In the genomic region with DNA sequence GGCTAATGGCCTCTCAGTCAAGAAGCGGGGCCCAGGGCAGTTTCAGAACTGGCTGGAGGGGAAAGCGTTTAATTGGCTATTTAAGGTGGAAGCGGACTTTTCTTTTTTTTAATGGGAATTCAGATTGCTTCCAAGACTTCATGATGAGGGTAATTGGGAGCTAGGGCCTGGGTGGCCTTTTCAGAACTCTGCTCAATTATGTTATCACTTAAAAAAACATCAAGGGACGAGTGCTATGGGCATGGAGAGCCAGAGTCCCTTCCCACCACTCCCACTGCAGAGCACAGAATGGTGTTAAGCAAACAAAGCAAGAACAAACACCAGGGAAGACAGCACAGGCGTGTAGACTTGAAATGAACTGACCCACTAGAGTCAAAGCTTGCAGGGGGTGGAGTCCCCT, we compare ENCODE assay signal across 14 mouse cellular contexts.
DNase-seq lines count a peak whose midpoint lies in the region; ATAC-seq lines count a peak whose summit lies in the region.
"Had no signal": no experiment of that assay in that cellular context is flagged by ENCODE, and none has a peak within 500 bp of the region (broad histone marks: within the 10 kb centered on the region; RNA-seq: fewer than 3 reads in every experiment).

No protein-coding gene starts in this region.

- H3K4me3 ChIP-seq in hindbrain, embryonic 13.5 days: no peak overlapping the region
- H3K4me3 ChIP-seq in hindbrain, embryonic 16.5 days (ENCODE audit: low read length): no peak overlapping the region
- no peak overlapping the region for H3K4me3 ChIP-seq in embryonic facial prominence, embryonic 10.5 days
- H3K4me3 ChIP-seq in intestine, embryonic 16.5 days (ENCODE audit: low read length): no peak overlapping the region
- H3K4me3 ChIP-seq: erythroblast, embryonic 14.5 days had no signal

- H3K4me1 ChIP-seq in hindbrain, embryonic 13.5 days (replicated peaks): peaks cover 75% of the 10 kb centered on the region
- H3K4me1 ChIP-seq in hindbrain, embryonic 16.5 days (ENCODE audit: control insufficient read depth, insufficient read depth, low read depth, low read length): peaks cover 14% of the 10 kb centered on the region
- H3K4me1 ChIP-seq in embryonic facial prominence, embryonic 10.5 days: peaks cover 67% of the 10 kb centered on the region
- H3K4me1 ChIP-seq in intestine, embryonic 16.5 days (ENCODE audit: control insufficient read depth, insufficient read depth, low read length): peaks cover 21% of the 10 kb centered on the region

- H3K9ac ChIP-seq in hindbrain, embryonic 13.5 days: no peak overlapping the region
- no peak overlapping the region for H3K9ac ChIP-seq in hindbrain, embryonic 16.5 days (ENCODE audit: low read depth, low read length)
- H3K9ac ChIP-seq in intestine, embryonic 16.5 days (ENCODE audit: low read depth, low read length): no peak overlapping the region

- no peak for ATAC-seq in hindbrain, embryonic 13.5 days (ENCODE audit: low FRiP score)
- ATAC-seq in hindbrain, embryonic 16.5 days: no peak
- peak; percentile 52 for ATAC-seq in intestine, embryonic 16.5 days

- H3K36me3 ChIP-seq in hindbrain, embryonic 13.5 days: no peaks in the 10 kb centered on the region
- H3K36me3 ChIP-seq in hindbrain, embryonic 16.5 days (ENCODE audit: control insufficient read depth, insufficient read depth, low read length): no peaks in the 10 kb centered on the region
- H3K36me3 ChIP-seq in embryonic facial prominence, embryonic 10.5 days (replicated peaks): no peaks in the 10 kb centered on the region
- no peaks in the 10 kb centered on the region for H3K36me3 ChIP-seq in intestine, embryonic 16.5 days (ENCODE audit: control insufficient read depth, insufficient read depth, low read length)

- DNase-seq in embryonic facial prominence, embryonic 10.5 days (ENCODE audit: low spot score): no peak
- peak; percentile 7 for DNase-seq in lung, postnatal 10 days
- no peak for DNase-seq in spleen, postnatal 10 days (ENCODE audit: low spot score in 2 of 2)
- DNase-seq in gastrocnemius, adult 8-10 months (ENCODE audit: low spot score in 2 of 2): no peak
- no peak for DNase-seq in cerebellum, adult 18-20 months
- DNase-seq: adrenal gland, adult 2 months; B cell, adult 2 months; heart, postnatal 36 days; kidney, postnatal 14 days; thymus, postnatal 14 days had no signal

- H3K9me3 ChIP-seq in hindbrain, embryonic 13.5 days: no peaks in the 10 kb centered on the region
- no peaks in the 10 kb centered on the region for H3K9me3 ChIP-seq in hindbrain, embryonic 16.5 days (ENCODE audit: control insufficient read depth, low read length)
- no peaks in the 10 kb centered on the region for H3K9me3 ChIP-seq in embryonic facial prominence, embryonic 10.5 days
- no peaks in the 10 kb centered on the region for H3K9me3 ChIP-seq in intestine, embryonic 16.5 days (ENCODE audit: control insufficient read depth, low read length)

- 42% methylated on average over 5 of the region's 5 CpGs for WGBS in hindbrain, embryonic 13.5 days
- WGBS in hindbrain, embryonic 16.5 days: 39% methylated on average over 5 of the region's 5 CpGs
- 36% methylated on average over 5 of the region's 5 CpGs for WGBS in embryonic facial prominence, embryonic 10.5 days
- whole genome bisulfite sequencing in intestine, embryonic 16.5 days: 54% methylated on average over 5 of the region's 5 CpGs

- peak overlapping the region; percentile 58; the same call in 1 of the 2 replicates for H3K27ac ChIP-seq in hindbrain, embryonic 13.5 days
- no peak overlapping the region for H3K27ac ChIP-seq in hindbrain, embryonic 16.5 days (ENCODE audit: low read depth, low read length)
- H3K27ac ChIP-seq in embryonic facial prominence, embryonic 10.5 days (replicated peaks): 0 out of 2 replicates have a peak overlapping the region, but pooled peaks have one; percentile 10
- H3K27ac ChIP-seq in intestine, embryonic 16.5 days (ENCODE audit: low read length): peak overlapping the region; percentile 57

- no peaks in the 10 kb centered on the region for H3K27me3 ChIP-seq in hindbrain, embryonic 13.5 days
- no peaks in the 10 kb centered on the region for H3K27me3 ChIP-seq in hindbrain, embryonic 16.5 days (replicated peaks; ENCODE audit: control insufficient read depth, insufficient read depth, low read length)
- no peaks in the 10 kb centered on the region for H3K27me3 ChIP-seq in embryonic facial prominence, embryonic 10.5 days (replicated peaks; ENCODE audit: low read depth, poor library complexity, severe bottlenecking)
- H3K27me3 ChIP-seq in intestine, embryonic 16.5 days (replicated peaks; ENCODE audit: control insufficient read depth, insufficient read depth, low read length): no peaks in the 10 kb centered on the region

- H3K4me2 ChIP-seq in hindbrain, embryonic 13.5 days: no peak overlapping the region
- no peak overlapping the region for H3K4me2 ChIP-seq in hindbrain, embryonic 16.5 days (ENCODE audit: low read length)
- H3K4me2 ChIP-seq in intestine, embryonic 16.5 days (ENCODE audit: low read depth, low read length): no peak overlapping the region; the same call in 1 of the 2 replicates
